9 mouse cellular contexts compared by ENCODE assay signal in genomic region chr2:35832742-35833425, GRCm38 (mm10).
DNase-seq lines count a peak whose midpoint lies in the region; ATAC-seq lines count a peak whose summit lies in the region.
"Had no signal": no experiment of that assay in that cellular context is flagged by ENCODE, and none has a peak within 500 bp of the region (broad histone marks: within the 10 kb centered on the region; RNA-seq: fewer than 3 reads in every experiment).

No protein-coding gene starts in this region.

- H3K9ac ChIP-seq in embryonic facial prominence, embryonic 14.5 days (ENCODE audit: low read depth, low read length), result no peak overlapping the region
- no peak overlapping the region for H3K9ac ChIP-seq in intestine, embryonic 15.5 days
- H3K9ac ChIP-seq in liver, embryonic 12.5 days, result no peak overlapping the region
- H3K9ac ChIP-seq: forebrain, embryonic 13.5 days had no signal

- no peak overlapping the region for H3K4me2 ChIP-seq in embryonic facial prominence, embryonic 14.5 days (ENCODE audit: low read depth, low read length)
- no peak overlapping the region for H3K4me2 ChIP-seq in intestine, embryonic 15.5 days (replicated peaks)
- peak overlapping the region; percentile 45 for H3K4me2 ChIP-seq in liver, embryonic 12.5 days
- H3K4me2 ChIP-seq: forebrain, embryonic 13.5 days had no signal

- H3K4me1 ChIP-seq in embryonic facial prominence, embryonic 14.5 days (ENCODE audit: control insufficient read depth, insufficient read depth, low read length), result peaks cover 5% of the 10 kb centered on the region; the same call in 1 of the 2 replicates
- H3K4me1 ChIP-seq in embryonic facial prominence, embryonic 10.5 days, result peaks cover 25% of the 10 kb centered on the region
- H3K4me1 ChIP-seq in intestine, embryonic 15.5 days (replicated peaks), result peaks cover 9% of the 10 kb centered on the region
- peaks cover 57% of the 10 kb centered on the region for H3K4me1 ChIP-seq in liver, embryonic 12.5 days

- H3K36me3 ChIP-seq in embryonic facial prominence, embryonic 14.5 days (ENCODE audit: control insufficient read depth, insufficient read depth, low read length), result no peaks in the 10 kb centered on the region
- no peaks in the 10 kb centered on the region for H3K36me3 ChIP-seq in embryonic facial prominence, embryonic 10.5 days (replicated peaks)
- no peaks in the 10 kb centered on the region for H3K36me3 ChIP-seq in intestine, embryonic 15.5 days
- no peaks in the 10 kb centered on the region for H3K36me3 ChIP-seq in liver, embryonic 12.5 days

- no peak overlapping the region for H3K27ac ChIP-seq in embryonic facial prominence, embryonic 14.5 days (replicated peaks; ENCODE audit: low read depth, low read length)
- H3K27ac ChIP-seq in embryonic facial prominence, embryonic 10.5 days (replicated peaks), result no peak overlapping the region
- peak overlapping the region; percentile 7; the same call in 1 of the 2 replicates for H3K27ac ChIP-seq in intestine, embryonic 15.5 days
- peak overlapping the region; percentile 84 for H3K27ac ChIP-seq in liver, embryonic 12.5 days

- H3K9me3 ChIP-seq in embryonic facial prominence, embryonic 14.5 days (ENCODE audit: control insufficient read depth, low read length), result peaks cover 13% of the 10 kb centered on the region
- H3K9me3 ChIP-seq in embryonic facial prominence, embryonic 10.5 days, result peaks cover 16% of the 10 kb centered on the region
- no peaks in the 10 kb centered on the region for H3K9me3 ChIP-seq in intestine, embryonic 15.5 days
- H3K9me3 ChIP-seq in liver, embryonic 12.5 days (replicated peaks), result peaks cover 15% of the 10 kb centered on the region

- DNase-seq in embryonic facial prominence, embryonic 14.5 days (ENCODE audit: low spot score), result peak; percentile 38
- no peak for DNase-seq in embryonic facial prominence, embryonic 10.5 days (ENCODE audit: low spot score)
- DNase-seq in Muller cell, postnatal 12 days (ENCODE audit: inconsistent ontology term), result no peak
- no peak for DNase-seq in spleen, adult 18-20 months
- DNase-seq in frontal cortex, postnatal 36 days (ENCODE audit: low spot score in 2 of 2), result no peak

- ATAC-seq in embryonic facial prominence, embryonic 14.5 days (ENCODE audit: low read depth), result no peak
- peak; percentile 41 for ATAC-seq in common myeloid progenitor, adult 5-6 weeks (replicated peaks; ENCODE audit: low read depth, poor library complexity, severe bottlenecking)
- ATAC-seq in intestine, embryonic 15.5 days, result peak; percentile 94
- peak; percentile 69; the same call in 1 of the 2 replicates for ATAC-seq in liver, embryonic 12.5 days
- ATAC-seq: forebrain, embryonic 13.5 days had no signal

- WGBS in embryonic facial prominence, embryonic 14.5 days, result 33% methylated on average over 11 of the region's 11 CpGs
- 67% methylated on average over 11 of the region's 11 CpGs for WGBS in embryonic facial prominence, embryonic 10.5 days
- 11% methylated on average over 11 of the region's 11 CpGs for WGBS in intestine, embryonic 15.5 days
- WGBS in liver, embryonic 12.5 days (ENCODE audit: insufficient replicate concordance), result 12% methylated on average over 11 of the region's 11 CpGs

- no peaks in the 10 kb centered on the region for H3K27me3 ChIP-seq in embryonic facial prominence, embryonic 14.5 days (replicated peaks; ENCODE audit: control insufficient read depth, insufficient read depth, low read length)
- 0 out of 2 replicates have a peak, but pooled peaks cover 5% of the 10 kb centered on the region for H3K27me3 ChIP-seq in embryonic facial prominence, embryonic 10.5 days (replicated peaks; ENCODE audit: low read depth, poor library complexity, severe bottlenecking)
- H3K27me3 ChIP-seq in intestine, embryonic 15.5 days (replicated peaks), result no peaks in the 10 kb centered on the region
- no peaks in the 10 kb centered on the region for H3K27me3 ChIP-seq in liver, embryonic 12.5 days (replicated peaks)
- H3K27me3 ChIP-seq: forebrain, embryonic 13.5 days had no signal

- H3K4me3 ChIP-seq in embryonic facial prominence, embryonic 14.5 days (ENCODE audit: low read depth, low read length), result no peak overlapping the region
- H3K4me3 ChIP-seq in embryonic facial prominence, embryonic 10.5 days, result no peak overlapping the region
- no peak overlapping the region for H3K4me3 ChIP-seq in intestine, embryonic 15.5 days (replicated peaks)
- H3K4me3 ChIP-seq in liver, embryonic 12.5 days, result no peak overlapping the region
- H3K4me3 ChIP-seq: forebrain, embryonic 13.5 days had no signal

Comparison
In these comparisons a context has a peak if more than half of its experiments do, and no peak if none do; other contexts are left out.
1. H3K27ac ChIP-seq: peak in intestine, embryonic 15.5 days (single experiment) and liver, embryonic 12.5 days (single experiment); none in embryonic facial prominence, embryonic 14.5 days (single experiment) and embryonic facial prominence, embryonic 10.5 days (single experiment).